Mouse (Mus musculus) lung, embryonic 16.5 days (tissue): Measurements from ENCODE around the gene Sycn. TPM values are rescaled to one million over a fixed set of nuclear protein-coding genes. Genes with fewer than 3 reads are reported as not detected.
"Not testable (repeated sequence)": the region's sequence is repeated elsewhere in the genome, so short reads cannot be mapped to it uniquely, and the experiment has no call there.

ENCODE experiments used
- ATAC-seq: fragments of 200-750 bp; cut with Nextera tagmentation; 2 replicates; pipeline ENCODE4 v1.8.0; 2017; ENCODE audit warnings: low read depth, mild to moderate bottlenecking, moderate library complexity
- H3K27ac ChIP-seq: fragments of 300-500 bp; sonication (generic); 2 replicates; pipeline ENCODE4 v1.5.1; 2014; ENCODE audit warnings: mild to moderate bottlenecking, control low read depth, low read length
- H3K27me3 ChIP-seq: fragments of 300-500 bp; sonication (generic); 2 replicates; pipeline ENCODE4 v1.6.1; 2014; ENCODE audit warnings: low read depth, low read length, mixed read lengths; ENCODE audit not compliant: control insufficient read depth, insufficient read depth
- H3K36me3 ChIP-seq: fragments of 300-500 bp; sonication (generic); 2 replicates; pipeline ENCODE4 v1.6.1; 2014; ENCODE audit warnings: low read length; ENCODE audit not compliant: control insufficient read depth, insufficient read depth
- H3K4me1 ChIP-seq: fragments of 300-500 bp; sonication (generic); replicated peaks from 2 replicates; pipeline ENCODE4 v1.6.1; 2014; ENCODE audit warnings: low read length, mixed read lengths; ENCODE audit not compliant: control insufficient read depth, insufficient read depth
- H3K4me2 ChIP-seq: fragments of 300-500 bp; sonication (generic); 2 replicates; pipeline ENCODE4 v1.6.1; 2014; ENCODE audit warnings: low read depth, low read length, control low read depth
- H3K4me3 ChIP-seq: fragments of 300-500 bp; sonication (generic); 2 replicates; pipeline ENCODE4 v1.5.1; 2014; ENCODE audit warnings: mild to moderate bottlenecking, low read length, control low read depth
- H3K9ac ChIP-seq: fragments of 300-500 bp; sonication (generic); 2 replicates; pipeline ENCODE4 v1.6.1; 2014; ENCODE audit warnings: low read length, control low read depth
- H3K9me3 ChIP-seq: fragments of 300-500 bp; sonication (generic); 2 replicates; pipeline ENCODE4 v1.6.1; 2016; ENCODE audit warnings: low read length; ENCODE audit not compliant: control insufficient read depth
- WGBS: fragments of 180-500 bp; shearing (Covaris S2); extraction: QIAGEN DNeasy Blood & Tissue Kit; methylation state at CpG from one replicate; pipeline ENCODE4 v1.1.7; 2014; 5-methylcytosine and 5-hydroxymethylcytosine counted together
- polyA plus RNA-seq: library from polyadenylated mRNA; unstranded; fragments of >200 nt; fragmentation: Nextera tagmentation; extraction: Ambion mirVana; gene quantifications from 2 replicates; pipeline ENCODE4 v1.2.1, GENCODE M21; 2015

Gene Sycn
- polyA plus RNA-seq = not detected in 2 replicates

- WGBS = 45% methylated on average over 4 of the region's 4 CpGs
- Histone ChIP-seq H3K4me2 (no peak within 1 kb of the TSS), H3K4me1 (no peaks in the 10 kb centered on the region), H3K27me3 (peaks cover 17% of the 10 kb centered on the region), H3K4me3 (no peak within 1 kb of the TSS), H3K9me3 (no peaks in the 10 kb centered on the region), H3K36me3 (no peaks in the 10 kb centered on the region), H3K27ac (no peak within 1 kb of the TSS), H3K9ac (no peak within 1 kb of the TSS)
- ATAC-seq = no peak
These were observed at the start of gene Sycn for GRCm38 (mm10) chr7:28540526-28540925. TSS of gene Sycn (plus strand) at chr7:28540885.

GRCm38 (mm10) chr7:28490903-28491302 lies 49.8 kb upstream of the Sycn start:
- no peak for ATAC-seq
- H3K27me3 ChIP-seq = peaks cover 3% of the 10 kb centered on the region
- H3K9me3 ChIP-seq = no peaks in the 10 kb centered on the region
- H3K4me3 ChIP-seq = no peak overlapping the region
- no peak overlapping the region for H3K27ac ChIP-seq
- H3K36me3 ChIP-seq = no peaks in the 10 kb centered on the region
- peaks cover 7% of the 10 kb centered on the region; the same call in 1 of the 2 replicates for H3K4me1 ChIP-seq
- H3K4me2 ChIP-seq = peak overlapping the region; percentile 31
- no peak overlapping the region for H3K9ac ChIP-seq
- 25% methylated on average over 14 of the region's 14 CpGs for WGBS

- 85% methylated on average over 8 of the region's 8 CpGs for WGBS
- H3K36me3 ChIP-seq = no peaks in the 10 kb centered on the region
- no peak overlapping the region for H3K4me3 ChIP-seq
- H3K27ac ChIP-seq = no peak overlapping the region
- no peak overlapping the region for H3K4me2 ChIP-seq
- H3K9ac ChIP-seq = no peak overlapping the region
- peaks cover 2% of the 10 kb centered on the region for H3K27me3 ChIP-seq
- no peak for ATAC-seq
- peaks cover 7% of the 10 kb centered on the region; the same call in 1 of the 2 replicates for H3K4me1 ChIP-seq
- no peaks in the 10 kb centered on the region for H3K9me3 ChIP-seq
These were observed 48.4 kb upstream of the Sycn start for GRCm38 (mm10) chr7:28492310-28492709.

- H3K4me3 ChIP-seq = no peak overlapping the region
- H3K27ac ChIP-seq = no peak overlapping the region
- ATAC-seq = no peak
- 57% methylated on average over 11 of the region's 11 CpGs for WGBS
- no peak overlapping the region for H3K4me2 ChIP-seq
- H3K4me1 ChIP-seq = no peaks in the 10 kb centered on the region
- H3K9me3 ChIP-seq = no peaks in the 10 kb centered on the region
- no peaks in the 10 kb centered on the region for H3K27me3 ChIP-seq
- H3K9ac ChIP-seq = no peak overlapping the region
- H3K36me3 ChIP-seq = no peaks in the 10 kb centered on the region
These were observed 45.3 kb upstream of the Sycn start for GRCm38 (mm10) chr7:28495426-28495825.

- WGBS = 5% methylated on average over 5 of the region's 5 CpGs
- no peak for ATAC-seq
These were observed 35.1 kb upstream of the Sycn start for GRCm38 (mm10) chr7:28505585-28505984.

GRCm38 (mm10) chr7:28509121-28509520 lies 31.6 kb upstream of the Sycn start:
- WGBS = 80% methylated on average over 1 of the region's 2 CpGs
- ATAC-seq, H3K9me3 ChIP-seq: not testable (repeated sequence)

More at GRCm38 (mm10) chr7:28505585-28505984, 35.1 kb upstream of the Sycn start:
- Histone ChIP-seq H3K27ac (no peak overlapping the region), H3K4me1 (no peaks in the 10 kb centered on the region), H3K4me2 (no peak overlapping the region), H3K9me3 (no peaks in the 10 kb centered on the region), H3K4me3 (no peak overlapping the region), H3K36me3 (no peaks in the 10 kb centered on the region), H3K9ac (no peak overlapping the region), H3K27me3 (no peaks in the 10 kb centered on the region)

GRCm38 (mm10) chr7:28510405-28510974 lies 30.2 kb upstream of the Sycn start, which contains the start of gene Ifnl2:
TSS of gene Ifnl2 (minus strand) at chr7:28510455.
- not testable (repeated sequence) for H3K36me3 ChIP-seq, H3K27ac ChIP-seq, H3K27me3 ChIP-seq, H3K4me1 ChIP-seq, H3K4me3 ChIP-seq, H3K4me2 ChIP-seq, H3K9ac ChIP-seq, ATAC-seq, H3K9me3 ChIP-seq
- WGBS = 64% methylated on average over 8 of the region's 8 CpGs

More at GRCm38 (mm10) chr7:28509121-28509520, 31.6 kb upstream of the Sycn start:
- not testable (repeated sequence) for H3K27ac ChIP-seq, H3K4me1 ChIP-seq, H3K4me2 ChIP-seq, H3K36me3 ChIP-seq, H3K4me3 ChIP-seq, H3K27me3 ChIP-seq, H3K9ac ChIP-seq

- WGBS = 64% methylated on average over 8 of the region's 8 CpGs
- no peak overlapping the region for H3K9ac ChIP-seq
- no peaks in the 10 kb centered on the region for H3K4me1 ChIP-seq
- H3K27me3 ChIP-seq = no peaks in the 10 kb centered on the region
- no peak overlapping the region for H3K27ac ChIP-seq
- no peaks in the 10 kb centered on the region for H3K36me3 ChIP-seq
- no peak for ATAC-seq
- no peaks in the 10 kb centered on the region for H3K9me3 ChIP-seq
- H3K4me2 ChIP-seq = no peak overlapping the region
- H3K4me3 ChIP-seq = no peak overlapping the region
These were observed 29.2 kb upstream of the Sycn start for GRCm38 (mm10) chr7:28511441-28511840.

GRCm38 (mm10) chr7:28522536-28522935 lies 18.1 kb upstream of the Sycn start, which contains the start of gene Ifnl3:
TSS of gene Ifnl3 (plus strand) at chr7:28522836.
- not testable (repeated sequence) for H3K9ac ChIP-seq

More at GRCm38 (mm10) chr7:28522536-28522935, 18.1 kb upstream of the Sycn start, which contains the start of gene Ifnl3:
- ATAC-seq, H3K27ac ChIP-seq, H3K9me3 ChIP-seq, H3K4me2 ChIP-seq, H3K36me3 ChIP-seq, H3K4me3 ChIP-seq, H3K4me1 ChIP-seq, H3K27me3 ChIP-seq: not testable (repeated sequence)
- 62% methylated on average over 5 of the region's 6 CpGs for WGBS
